Mouse (Mus musculus) intestine, embryonic 14.5 days (tissue): ENCODE measurements around the gene Trhde. TPM values are rescaled to one million over a fixed set of nuclear protein-coding genes. Genes with fewer than 3 reads are reported as not detected.

Source experiments
- ATAC-seq: fragments of 200-750 bp; cut with Nextera tagmentation; replicated peaks from 2 replicates; pipeline ENCODE4 v1.8.0; 2017; ENCODE audit warnings: low read depth, moderate number of reproducible peaks, moderate TSS enrichment, moderate library complexity; ENCODE audit not compliant: low FRiP score, low TSS enrichment
- DNase-seq: peaks from one replicate; pipeline ENCODE4 v3.0.0-alpha.2; 2018; ENCODE audit warnings: low spot score
- H3K27ac ChIP-seq: fragments of 300-500 bp; sonication (generic); 2 replicates; pipeline ENCODE4 v1.5.1; 2014; ENCODE audit warnings: low read depth, mild to moderate bottlenecking, control low read depth
- H3K27me3 ChIP-seq: fragments of 300-500 bp; sonication (generic); replicated peaks from 2 replicates; pipeline ENCODE4 v1.6.1; 2014; ENCODE audit warnings: low read length, control low read depth; ENCODE audit not compliant: control insufficient read depth, insufficient read depth
- H3K36me3 ChIP-seq: fragments of 300-500 bp; sonication (generic); 2 replicates; pipeline ENCODE4 v1.6.1; 2014; ENCODE audit warnings: low read length, control low read depth; ENCODE audit not compliant: control insufficient read depth, insufficient read depth
- H3K4me1 ChIP-seq: fragments of 300-500 bp; sonication (generic); replicated peaks from 2 replicates; pipeline ENCODE4 v1.6.1; 2014; ENCODE audit warnings: low read length, control low read depth, mixed read lengths; ENCODE audit not compliant: control insufficient read depth, insufficient read depth
- H3K4me2 ChIP-seq: fragments of 300-500 bp; sonication (generic); 2 replicates; pipeline ENCODE4 v1.6.1; 2014; ENCODE audit warnings: low read length
- H3K4me3 ChIP-seq: fragments of 300-500 bp; sonication (generic); 2 replicates; pipeline ENCODE4 v1.5.1; 2014; ENCODE audit warnings: low read depth, low read length, control low read depth, mixed read lengths
- H3K9ac ChIP-seq: fragments of 300-500 bp; sonication (generic); 2 replicates; pipeline ENCODE4 v1.6.1; 2014; ENCODE audit warnings: mild to moderate bottlenecking, low read length
- H3K9me3 ChIP-seq: fragments of 300-500 bp; sonication (generic); 2 replicates; pipeline ENCODE4 v1.6.1; 2016; ENCODE audit warnings: low read length, control low read depth; ENCODE audit not compliant: control insufficient read depth
- WGBS: fragments of 180-500 bp; shearing (Covaris S2); extraction: QIAGEN DNeasy Blood & Tissue Kit; methylation state at CpG from one replicate; pipeline ENCODE4 v1.1.7; 2014; 5-methylcytosine and 5-hydroxymethylcytosine counted together
- polyA plus RNA-seq: library from polyadenylated mRNA; unstranded; fragments of >200 nt; fragmentation: Nextera tagmentation; extraction: Ambion mirVana; gene quantifications from 2 replicates; pipeline ENCODE4 v1.2.1, GENCODE M21; 2014

Gene Trhde
- polyA plus RNA-seq, 1 experiment from 2014 or later, result 0.49 TPM

DNA sequence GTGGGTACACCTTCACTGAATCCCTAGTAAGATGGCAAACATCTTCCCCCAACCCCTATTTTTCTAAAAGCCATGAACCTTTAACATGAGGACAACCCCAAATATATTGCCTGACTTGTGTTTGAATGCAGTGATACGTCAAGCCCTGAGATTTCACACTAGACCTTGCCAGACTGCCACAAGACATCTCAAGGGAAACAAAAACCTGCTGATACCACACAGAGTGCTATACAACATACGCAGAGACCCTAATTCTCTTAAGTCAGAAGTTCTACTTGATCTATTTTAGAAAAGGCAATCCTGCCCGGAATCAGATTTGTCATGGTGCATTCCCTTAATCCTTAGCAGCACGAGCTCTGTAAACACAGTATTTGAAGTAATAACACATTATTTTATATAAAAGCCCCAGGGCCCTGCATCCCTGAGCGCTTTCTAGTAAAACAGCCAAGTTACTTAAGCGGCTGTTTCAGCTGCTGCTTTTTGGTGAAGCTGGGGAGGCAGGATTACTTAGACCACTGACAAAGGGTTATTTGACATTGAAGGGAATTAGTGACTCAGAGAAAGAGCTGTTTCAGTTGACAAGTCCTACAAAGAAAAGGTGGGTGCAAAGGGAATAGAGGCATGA lies 130.2 kb downstream of the Trhde start:
- no peak for DNase-seq
- Histone ChIP-seq H3K4me2 (no peak overlapping the region), H3K27me3 (no peaks in the 10 kb centered on the region), H3K4me3 (no peak overlapping the region), H3K36me3 (no peaks in the 10 kb centered on the region), H3K4me1 (no peaks in the 10 kb centered on the region), H3K9ac (no peak overlapping the region), H3K27ac (no peak overlapping the region), H3K9me3 (no peaks in the 10 kb centered on the region)
- WGBS, result 75% methylated on average over 6 of the region's 6 CpGs
- ATAC-seq, result no peak

DNA sequence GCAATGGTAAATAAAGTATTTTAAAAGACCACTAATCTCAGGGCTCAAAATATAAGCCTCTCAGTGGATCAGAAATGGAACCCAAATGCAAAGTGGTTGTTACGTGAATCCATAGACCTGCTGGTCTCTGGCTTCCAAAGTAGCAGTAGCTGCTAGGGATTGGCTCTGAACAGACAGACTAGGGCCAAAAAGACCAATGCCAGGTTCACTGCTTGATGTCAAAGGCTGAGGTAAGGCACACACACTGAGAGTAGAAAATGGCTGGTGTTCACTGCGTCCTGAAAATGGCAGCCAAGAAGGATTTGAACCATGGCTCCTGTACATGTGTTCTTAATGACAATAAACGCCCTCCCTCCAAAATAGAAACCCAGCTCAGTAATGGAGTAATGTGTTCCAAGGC lies 209.1 kb downstream of the Trhde start:
- no peak for ATAC-seq
- H3K4me3 ChIP-seq, result no peak overlapping the region
- no peaks in the 10 kb centered on the region for H3K36me3 ChIP-seq
- no peaks in the 10 kb centered on the region for H3K9me3 ChIP-seq
- H3K4me2 ChIP-seq, result no peak overlapping the region
- H3K9ac ChIP-seq, result no peak overlapping the region
- no peak for DNase-seq
- no peaks in the 10 kb centered on the region for H3K27me3 ChIP-seq
- H3K27ac ChIP-seq, result no peak overlapping the region
- no peaks in the 10 kb centered on the region for H3K4me1 ChIP-seq
- 84% methylated on average over 3 of the region's 3 CpGs for WGBS

- Histone ChIP-seq H3K27ac (no peak overlapping the region), H3K4me3 (no peak overlapping the region), H3K27me3 (no peaks in the 10 kb centered on the region), H3K36me3 (no peaks in the 10 kb centered on the region), H3K4me1 (no peaks in the 10 kb centered on the region), H3K9ac (no peak overlapping the region), H3K4me2 (no peak overlapping the region), H3K9me3 (no peaks in the 10 kb centered on the region)
- WGBS, result 75% methylated on average over 2 of the region's 2 CpGs
- no peak for DNase-seq
- no peak for ATAC-seq
Measured at GRCm38 (mm10) chr10:114578926-114579325, 223.2 kb downstream of the Trhde start.

DNA sequence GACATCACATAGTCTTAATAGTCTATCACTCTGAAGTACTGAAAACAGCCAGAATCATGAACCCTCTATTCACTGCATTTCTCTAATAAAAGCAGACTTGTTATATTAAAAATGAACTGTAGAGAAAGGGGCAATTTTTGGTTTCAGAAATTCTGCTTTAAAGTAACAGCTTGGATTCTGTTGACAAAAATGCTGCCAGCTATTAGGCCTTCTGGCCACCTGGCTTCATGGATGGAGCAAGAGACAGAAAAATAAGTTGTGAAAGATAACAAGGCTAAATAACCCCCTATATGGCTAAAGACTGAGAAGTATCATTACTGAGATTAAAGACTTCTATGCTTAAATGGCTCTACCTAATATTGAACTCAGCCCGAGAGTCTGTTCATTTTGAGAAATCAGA lies 234.2 kb downstream of the Trhde start:
- Histone ChIP-seq H3K9me3 (no peaks in the 10 kb centered on the region), H3K9ac (no peak overlapping the region), H3K27ac (no peak overlapping the region), H3K27me3 (no peaks in the 10 kb centered on the region), H3K4me1 (no peaks in the 10 kb centered on the region), H3K36me3 (no peaks in the 10 kb centered on the region), H3K4me2 (no peak overlapping the region), H3K4me3 (no peak overlapping the region)
- DNase-seq, result no peak
- ATAC-seq, result no peak
- 80% methylated on average over 1 of the region's 1 CpGs for WGBS

- no peaks in the 10 kb centered on the region for H3K9me3 ChIP-seq
- no peak overlapping the region for H3K4me2 ChIP-seq
- ATAC-seq, result no peak
- 78% methylated on average over 1 of the region's 1 CpGs for WGBS
- DNase-seq, result no peak
- H3K27me3 ChIP-seq, result no peaks in the 10 kb centered on the region
- no peak overlapping the region for H3K9ac ChIP-seq
- H3K36me3 ChIP-seq, result no peaks in the 10 kb centered on the region
- H3K27ac ChIP-seq, result no peak overlapping the region
- no peaks in the 10 kb centered on the region for H3K4me1 ChIP-seq
- H3K4me3 ChIP-seq, result no peak overlapping the region
Measured at GRCm38 (mm10) chr10:114509186-114509585, 292.9 kb downstream of the Trhde start.

GRCm38 (mm10) chr10:114488806-114489205 lies 313.3 kb downstream of the Trhde start:
- Histone ChIP-seq H3K27me3 (no peaks in the 10 kb centered on the region), H3K9me3 (no peaks in the 10 kb centered on the region), H3K9ac (no peak overlapping the region), H3K4me2 (no peak overlapping the region), H3K4me1 (no peaks in the 10 kb centered on the region), H3K36me3 (no peaks in the 10 kb centered on the region), H3K4me3 (no peak overlapping the region), H3K27ac (no peak overlapping the region)
- ATAC-seq (no peak), DNase-seq (no peak)
- WGBS, result 87% methylated on average over 4 of the region's 4 CpGs

GRCm38 (mm10) chr10:114455591-114455990 lies 346.5 kb downstream of the Trhde start:
- no peak for DNase-seq
- H3K36me3 ChIP-seq, result no peaks in the 10 kb centered on the region
- ATAC-seq, result no peak
- H3K9ac ChIP-seq, result no peak overlapping the region
- no peak overlapping the region for H3K4me3 ChIP-seq
- WGBS, result 69% methylated on average over 3 of the region's 3 CpGs
- no peak overlapping the region for H3K4me2 ChIP-seq
- no peaks in the 10 kb centered on the region for H3K9me3 ChIP-seq
- H3K4me1 ChIP-seq, result no peaks in the 10 kb centered on the region
- no peaks in the 10 kb centered on the region for H3K27me3 ChIP-seq
- H3K27ac ChIP-seq, result no peak overlapping the region

- no peak overlapping the region for H3K9ac ChIP-seq
- WGBS, result 77% methylated on average over 6 of the region's 6 CpGs
- H3K9me3 ChIP-seq, result no peaks in the 10 kb centered on the region
- ATAC-seq, result no peak
- H3K4me2 ChIP-seq, result no peak overlapping the region
- no peak overlapping the region for H3K27ac ChIP-seq
- DNase-seq, result no peak
- no peaks in the 10 kb centered on the region for H3K4me1 ChIP-seq
- no peak overlapping the region for H3K4me3 ChIP-seq
- H3K27me3 ChIP-seq, result no peaks in the 10 kb centered on the region
- H3K36me3 ChIP-seq, result no peaks in the 10 kb centered on the region
Measured at GRCm38 (mm10) chr10:114448116-114448515, 354.0 kb downstream of the Trhde start.

- WGBS, result 68% methylated on average over 3 of the region's 3 CpGs
- H3K9me3 ChIP-seq, result no peaks in the 10 kb centered on the region
- no peak overlapping the region for H3K9ac ChIP-seq
- DNase-seq, result no peak
- no peaks in the 10 kb centered on the region for H3K4me1 ChIP-seq
- H3K4me3 ChIP-seq, result no peak overlapping the region
- ATAC-seq, result no peak
- no peak overlapping the region for H3K27ac ChIP-seq
- H3K4me2 ChIP-seq, result no peak overlapping the region
- no peaks in the 10 kb centered on the region for H3K27me3 ChIP-seq
- H3K36me3 ChIP-seq, result no peaks in the 10 kb centered on the region
Measured at GRCm38 (mm10) chr10:114418956-114419530, 383.1 kb downstream of the Trhde start.
